Mouse (Mus musculus) intestine, postnatal 0 days (tissue): ENCODE results near the gene Slco4a1. TPM values are rescaled to one million over a fixed set of nuclear protein-coding genes. Genes with fewer than 3 reads are reported as not detected.
A peak's percentile ranks its signal among the peaks of the same experiment; 100 is the strongest.

Experiments
- ATAC-seq: fragments of 200-750 bp; cut with Nextera tagmentation; 2 replicates; pipeline ENCODE4 v1.8.0; 2017; ENCODE audit warnings: mild to moderate bottlenecking, moderate TSS enrichment, moderate library complexity
- H3K27ac ChIP-seq: fragments of 300-500 bp; sonication (generic); 2 replicates; pipeline ENCODE4 v1.5.1; 2014; ENCODE audit warnings: mild to moderate bottlenecking, low read depth, low read length, moderate library complexity
- H3K27me3 ChIP-seq: fragments of 300-500 bp; sonication (generic); replicated peaks from 2 replicates; pipeline ENCODE4 v1.6.1; 2014; ENCODE audit warnings: low read length, mixed read lengths; ENCODE audit not compliant: control insufficient read depth, insufficient read depth
- H3K36me3 ChIP-seq: fragments of 300-500 bp; sonication (generic); 2 replicates; pipeline ENCODE4 v1.6.1; 2014; ENCODE audit warnings: mild to moderate bottlenecking, moderate library complexity; ENCODE audit not compliant: control insufficient read depth, insufficient read depth
- H3K4me1 ChIP-seq: fragments of 300-500 bp; sonication (generic); replicated peaks from 2 replicates; pipeline ENCODE4 v1.6.1; 2014; ENCODE audit warnings: antibody characterized with exemption, low read length, mixed read lengths; ENCODE audit not compliant: control insufficient read depth, insufficient read depth
- H3K4me2 ChIP-seq: fragments of 300-500 bp; sonication (generic); replicated peaks from 2 replicates; pipeline ENCODE4 v1.6.1; 2014; ENCODE audit warnings: low read depth, mild to moderate bottlenecking, moderate library complexity
- H3K4me3 ChIP-seq: fragments of 300-500 bp; sonication (generic); 2 replicates; pipeline ENCODE4 v1.5.1; 2014; ENCODE audit warnings: low read depth, low read length
- H3K9ac ChIP-seq: fragments of 300-500 bp; sonication (generic); 2 replicates; pipeline ENCODE4 v1.6.1; 2014; ENCODE audit warnings: mild to moderate bottlenecking, low read depth, low read length
- H3K9me3 ChIP-seq: fragments of 300-500 bp; sonication (generic); 2 replicates; pipeline ENCODE4 v1.6.1; 2016; ENCODE audit warnings: mixed run types; ENCODE audit not compliant: control insufficient read depth
- CTCF ChIP-seq: sonication (generic); IDR thresholded peaks from 2 replicates; pipeline ENCODE4 v1.5.1; 2016; ENCODE audit warnings: low read depth, mild to moderate bottlenecking, control low read depth, antibody characterized with exemption, moderate library complexity
- WGBS: fragments of 180-500 bp; shearing (Covaris S2); extraction: QIAGEN DNeasy Blood & Tissue Kit; methylation state at CpG from one replicate; pipeline ENCODE4 v1.1.7; 2014; 5-methylcytosine and 5-hydroxymethylcytosine counted together
- polyA plus RNA-seq: library from polyadenylated mRNA; unstranded; fragments of >200 nt; fragmentation: Nextera tagmentation; extraction: Ambion mirVana; gene quantifications from 2 replicates; pipeline ENCODE4 v1.2.1, GENCODE M21; 2015

Slco4a1 gene
- polyA plus RNA-seq, 1 experiment from 2014 or later = 0.47 TPM

DNA sequence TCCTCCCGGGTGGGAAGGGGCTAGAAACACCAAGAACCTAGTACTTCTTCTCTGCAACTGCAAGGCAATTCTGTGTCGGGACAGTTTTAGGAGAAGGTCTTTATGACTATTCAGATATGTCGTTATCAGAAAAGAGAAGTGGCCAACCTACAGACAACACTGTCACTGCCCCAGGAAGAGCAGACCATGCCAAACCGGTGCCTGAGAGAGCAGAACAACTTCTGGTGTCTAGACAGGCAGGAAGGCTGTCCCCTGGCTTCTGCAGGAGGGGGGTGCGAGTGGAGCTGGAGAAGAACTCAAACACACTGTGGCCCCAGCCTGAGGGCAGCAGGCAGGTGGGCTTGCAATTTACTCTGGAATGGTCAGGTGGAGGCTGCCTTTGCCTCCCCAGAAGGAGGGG lies 14.0 kb upstream of the Slco4a1 start:
- WGBS = 48% methylated on average over 5 of the region's 5 CpGs
- ATAC-seq = no peak
- no peak overlapping the region for H3K27ac ChIP-seq

DNA sequence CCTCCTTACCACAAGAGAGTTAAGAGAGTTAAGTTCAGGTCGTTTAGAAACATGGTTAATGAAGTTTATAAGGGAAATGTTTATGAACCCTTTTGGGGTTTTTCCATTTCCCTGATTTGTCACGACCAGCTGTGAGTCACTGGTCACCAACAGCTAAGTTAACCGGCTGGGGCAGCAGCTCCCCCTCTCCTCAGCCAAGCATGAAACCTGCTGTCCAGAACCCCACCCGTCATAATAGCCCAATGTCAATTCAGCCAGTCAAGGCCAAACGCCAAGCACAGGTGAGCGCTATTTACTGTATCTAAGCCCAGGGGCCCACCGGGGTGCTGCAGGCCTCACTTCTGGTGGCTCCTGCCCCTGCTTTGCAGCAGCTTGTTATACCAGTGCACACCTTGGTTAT lies 12.2 kb upstream of the Slco4a1 start:
- no peak for ATAC-seq
- WGBS = 20% methylated on average over 7 of the region's 7 CpGs
- Histone ChIP-seq H3K36me3 (no peaks in the 10 kb centered on the region), H3K27ac (no peak overlapping the region), H3K9ac (no peak overlapping the region), H3K4me3 (no peak overlapping the region), H3K4me1 (peaks cover 2% of the 10 kb centered on the region; the same call in 1 of the 2 replicates), H3K4me2 (no peak overlapping the region), H3K9me3 (no peaks in the 10 kb centered on the region), H3K27me3 (no peaks in the 10 kb centered on the region)
- no peak for TF ChIP-seq CTCF

More for the DNA sequence above, 14.0 kb upstream of the Slco4a1 start:
- no peak overlapping the region for H3K4me2 ChIP-seq
- no peaks in the 10 kb centered on the region for H3K27me3 ChIP-seq
- no peaks in the 10 kb centered on the region for H3K9me3 ChIP-seq
- H3K4me3 ChIP-seq = no peak overlapping the region
- H3K9ac ChIP-seq = no peak overlapping the region
- no peak for TF ChIP-seq CTCF
- peaks cover 2% of the 10 kb centered on the region; the same call in 1 of the 2 replicates for H3K4me1 ChIP-seq
- no peaks in the 10 kb centered on the region for H3K36me3 ChIP-seq

DNA sequence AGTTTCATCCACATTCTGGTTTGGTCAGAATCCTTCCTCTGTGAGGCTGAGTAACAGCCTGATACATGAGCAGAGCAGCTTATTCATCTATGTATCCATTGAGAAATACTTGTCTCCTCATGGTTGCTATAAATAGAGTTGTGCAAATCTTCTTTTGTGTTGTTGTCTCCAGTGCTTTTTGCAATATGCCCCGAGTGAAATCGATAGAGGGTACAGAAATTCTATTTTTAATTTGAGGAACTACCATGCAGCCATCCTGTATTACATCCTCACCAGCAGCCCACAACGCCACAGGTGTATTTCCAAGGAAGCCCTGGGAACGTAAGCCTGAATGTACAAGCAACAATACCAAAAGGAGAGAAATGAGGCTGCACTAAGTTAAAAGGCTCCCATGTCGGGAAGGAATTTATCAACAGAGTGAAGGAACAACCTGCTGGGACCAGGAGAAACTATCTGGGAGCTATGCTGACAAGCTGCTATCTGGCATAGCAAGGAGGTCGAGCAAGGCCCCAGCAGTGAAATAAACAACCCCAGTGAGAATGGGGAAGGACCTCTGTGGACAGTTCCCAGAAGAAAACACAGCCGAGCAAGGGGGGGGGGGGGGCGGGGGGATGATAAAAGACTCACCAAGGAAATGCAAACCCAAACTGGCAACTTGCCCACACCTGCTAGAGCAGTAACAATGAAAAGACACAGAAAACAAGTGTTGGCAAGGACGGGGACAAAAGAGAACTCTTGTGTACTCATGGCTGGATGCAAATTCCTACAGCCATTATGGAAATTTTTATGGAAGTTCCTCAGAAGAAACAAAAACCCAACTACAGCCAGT lies 10.9 kb upstream of the Slco4a1 start:
- no peak for ATAC-seq
- WGBS = 39% methylated on average over 8 of the region's 9 CpGs

DNA sequence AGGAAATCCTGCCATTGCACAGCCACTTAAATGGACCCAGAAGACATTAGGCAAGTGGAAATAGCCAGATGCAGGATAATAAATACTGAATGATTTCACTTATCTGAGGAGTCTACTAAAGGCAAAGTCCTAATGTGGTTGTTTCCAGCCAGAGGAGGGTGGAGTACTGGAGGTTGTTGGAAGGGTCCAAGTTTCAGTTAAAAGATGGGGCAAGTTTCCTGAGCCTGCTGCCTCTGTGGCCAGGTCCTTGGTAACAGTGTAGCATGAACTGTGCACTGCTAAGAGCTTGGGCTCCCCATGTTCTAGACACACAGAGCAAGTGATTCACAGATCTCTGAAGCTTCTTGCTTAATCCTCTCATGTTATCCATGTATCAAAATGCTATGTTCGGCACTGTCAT lies 10.1 kb upstream of the Slco4a1 start:
- Histone ChIP-seq H3K4me2 (no peak overlapping the region), H3K9me3 (no peaks in the 10 kb centered on the region), H3K4me1 (peaks cover 2% of the 10 kb centered on the region; the same call in 1 of the 2 replicates), H3K27me3 (no peaks in the 10 kb centered on the region), H3K27ac (no peak overlapping the region), H3K9ac (no peak overlapping the region), H3K4me3 (no peak overlapping the region), H3K36me3 (no peaks in the 10 kb centered on the region)
- peak; percentile 54 for ATAC-seq
- no peak for TF ChIP-seq CTCF
- WGBS = 92% methylated on average over 1 of the region's 1 CpGs

More for the DNA sequence above, 10.9 kb upstream of the Slco4a1 start:
- Histone ChIP-seq H3K4me3 (no peak overlapping the region), H3K36me3 (no peaks in the 10 kb centered on the region), H3K4me2 (no peak overlapping the region), H3K27me3 (no peaks in the 10 kb centered on the region), H3K9ac (no peak overlapping the region), H3K27ac (no peak overlapping the region), H3K9me3 (no peaks in the 10 kb centered on the region), H3K4me1 (peaks cover 2% of the 10 kb centered on the region; the same call in 1 of the 2 replicates)
- TF ChIP-seq CTCF = no peak

DNA sequence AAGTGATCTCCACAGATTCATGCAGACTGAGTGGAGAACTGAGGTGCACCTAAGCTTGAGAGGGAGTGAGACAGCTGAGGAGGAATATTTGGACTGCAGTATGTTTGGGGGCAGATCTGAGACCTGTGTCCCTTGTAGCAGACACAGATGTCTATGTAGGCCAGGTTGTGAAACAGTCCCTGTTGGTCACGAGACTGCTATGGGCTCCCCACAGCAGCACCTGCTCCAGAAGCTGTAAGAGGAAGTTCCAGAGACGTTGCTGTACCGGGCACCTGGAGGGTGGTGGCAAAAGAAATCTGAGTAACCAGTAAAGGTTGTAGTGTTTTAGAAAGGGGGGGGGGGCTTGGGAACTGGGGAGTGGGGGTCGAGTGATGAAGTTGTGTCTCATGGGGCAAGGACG lies 7.0 kb upstream of the Slco4a1 start:
- ATAC-seq = 0 out of 2 replicates have a peak, but pooled peaks have one; percentile 31
- no peaks in the 10 kb centered on the region for H3K36me3 ChIP-seq
- no peaks in the 10 kb centered on the region for H3K9me3 ChIP-seq
- H3K4me1 ChIP-seq = peaks cover 2% of the 10 kb centered on the region; the same call in 1 of the 2 replicates
- H3K27me3 ChIP-seq = no peaks in the 10 kb centered on the region
- no peak overlapping the region for H3K27ac ChIP-seq
- no peak for TF ChIP-seq CTCF
- no peak overlapping the region for H3K4me3 ChIP-seq
- no peak overlapping the region for H3K4me2 ChIP-seq
- WGBS = 54% methylated on average over 5 of the region's 5 CpGs
- H3K9ac ChIP-seq = no peak overlapping the region

DNA sequence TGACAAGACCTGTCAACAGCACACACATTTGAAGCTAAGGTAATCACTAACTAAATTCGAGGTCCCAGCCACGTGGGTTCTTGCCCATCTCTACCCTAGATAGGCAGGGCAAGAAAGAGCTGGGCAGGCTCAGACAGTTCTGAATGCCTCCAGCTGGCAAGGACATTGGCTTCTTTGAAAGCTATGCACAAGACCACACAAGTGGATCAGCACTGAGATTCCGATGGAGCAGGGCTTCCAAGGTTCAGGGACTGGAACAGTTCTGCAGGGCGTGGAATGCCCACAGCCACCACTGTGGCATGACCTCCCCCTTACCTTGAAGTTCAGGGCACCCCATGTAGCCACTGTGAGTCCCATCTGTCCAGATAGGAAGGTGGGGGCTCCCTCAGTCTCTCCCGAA lies 5.5 kb upstream of the Slco4a1 start:
- H3K4me3 ChIP-seq = no peak overlapping the region
- no peaks in the 10 kb centered on the region for H3K9me3 ChIP-seq
- H3K36me3 ChIP-seq = no peaks in the 10 kb centered on the region
- H3K9ac ChIP-seq = no peak overlapping the region
- no peak for TF ChIP-seq CTCF
- WGBS = 77% methylated on average over 5 of the region's 5 CpGs
- no peak overlapping the region for H3K4me2 ChIP-seq
- H3K4me1 ChIP-seq = no peaks in the 10 kb centered on the region
- no peak overlapping the region for H3K27ac ChIP-seq
- no peak for ATAC-seq
- H3K27me3 ChIP-seq = 0 out of 2 replicates have a peak, but pooled peaks cover 1% of the 10 kb centered on the region
